Mouse (Mus musculus) intestine, embryonic 15.5 days (tissue): ENCODE results near the gene Eppin. TPM values are rescaled to one million over a fixed set of nuclear protein-coding genes. Genes with fewer than 3 reads are reported as not detected.
A peak's percentile ranks its signal among the peaks of the same experiment; 100 is the strongest.
"Not testable (repeated sequence)": the region's sequence is repeated elsewhere in the genome, so short reads cannot be mapped to it uniquely, and the experiment has no call there.

ENCODE experiments used
- ATAC-seq: fragments of 200-750 bp; cut with Nextera tagmentation; 2 replicates; pipeline ENCODE4 v1.8.0; 2017; ENCODE audit warnings: moderate TSS enrichment, moderate library complexity
- H3K27ac ChIP-seq: fragments of 300-500 bp; sonication (generic); 2 replicates; pipeline ENCODE4 v1.5.1; 2015; ENCODE audit warnings: mild to moderate bottlenecking, inconsistent platforms
- H3K27me3 ChIP-seq: fragments of 300-500 bp; sonication (generic); replicated peaks from 2 replicates; pipeline ENCODE4 v1.6.1; 2015; ENCODE audit warnings: inconsistent platforms
- H3K36me3 ChIP-seq: fragments of 300-500 bp; sonication (generic); 2 replicates; pipeline ENCODE4 v1.6.1; 2015; ENCODE audit warnings: inconsistent platforms
- H3K4me1 ChIP-seq: fragments of 300-500 bp; sonication (generic); replicated peaks from 2 replicates; pipeline ENCODE4 v1.6.1; 2015; ENCODE audit warnings: inconsistent platforms
- H3K4me2 ChIP-seq: fragments of 300-500 bp; sonication (generic); replicated peaks from 2 replicates; pipeline ENCODE4 v1.6.1; 2015; ENCODE audit warnings: mild to moderate bottlenecking, inconsistent platforms
- H3K4me3 ChIP-seq: fragments of 300-500 bp; sonication (generic); replicated peaks from 2 replicates; pipeline ENCODE4 v1.5.1; 2015; ENCODE audit warnings: inconsistent platforms
- H3K9ac ChIP-seq: fragments of 300-500 bp; sonication (generic); 2 replicates; pipeline ENCODE4 v1.6.1; 2015; ENCODE audit warnings: inconsistent platforms
- H3K9me3 ChIP-seq: fragments of 300-500 bp; sonication (generic); 2 replicates; pipeline ENCODE4 v1.6.1; 2016; ENCODE audit warnings: inconsistent platforms
- WGBS: fragments of 180-500 bp; shearing (Covaris S2); methylation state at CpG from one replicate; pipeline ENCODE4 v1.1.7; 2015; 5-methylcytosine and 5-hydroxymethylcytosine counted together
- polyA plus RNA-seq: library from polyadenylated mRNA; unstranded; fragments of >200 nt; fragmentation: Nextera tagmentation; extraction: Ambion mirVana; gene quantifications from 2 replicates; pipeline ENCODE4 v1.2.1, GENCODE M21; 2015

The Eppin gene
- polyA plus RNA-seq, 1 experiment from 2014 or later: not detected

- WGBS: 7% methylated on average over 4 of the region's 4 CpGs
- H3K4me3 ChIP-seq: no peak overlapping the region
- H3K4me1 ChIP-seq: no peaks in the 10 kb centered on the region
- H3K9me3 ChIP-seq: no peaks in the 10 kb centered on the region
- H3K36me3 ChIP-seq: no peaks in the 10 kb centered on the region
- ATAC-seq: 0 out of 2 replicates have a peak, but pooled peaks have one; percentile 45
- no peaks in the 10 kb centered on the region for H3K27me3 ChIP-seq
- H3K9ac ChIP-seq: no peak overlapping the region
- H3K27ac ChIP-seq: no peak overlapping the region
- no peak overlapping the region for H3K4me2 ChIP-seq
Observed at GRCm38 (mm10) chr2:164592014-164592413, 1.4 kb downstream of the Eppin start.

- 52% methylated on average over 13 of the region's 13 CpGs for WGBS
- peak within 1 kb of the TSS; percentile 32; the same call in 1 of the 2 replicates for H3K27ac ChIP-seq
Observed at GRCm38 (mm10) chr2:164585025-164585725, 8.2 kb downstream of the Eppin start, which contains the start of gene Wfdc6a. Wfdc6a (minus strand) TSS chr2:164585447.

GRCm38 (mm10) chr2:164573359-164573758 lies 20.0 kb downstream of the Eppin start, which contains the start of gene Spint3:
Spint3 (minus strand) TSS chr2:164573459.
- H3K9me3 ChIP-seq, H3K36me3 ChIP-seq, H3K27me3 ChIP-seq, H3K4me2 ChIP-seq, H3K4me3 ChIP-seq, H3K4me1 ChIP-seq, H3K9ac ChIP-seq, ATAC-seq, H3K27ac ChIP-seq: not testable (repeated sequence)
- WGBS: 83% methylated on average over 6 of the region's 6 CpGs

More at GRCm38 (mm10) chr2:164585025-164585725, 8.2 kb downstream of the Eppin start, which contains the start of gene Wfdc6a:
- not testable (repeated sequence) for H3K9me3 ChIP-seq, H3K4me3 ChIP-seq, H3K27me3 ChIP-seq, H3K4me2 ChIP-seq, ATAC-seq, H3K36me3 ChIP-seq, H3K4me1 ChIP-seq
- H3K9ac ChIP-seq: 0 out of 2 replicates have a peak within 1 kb of the TSS, but pooled peaks have one; percentile 0

GRCm38 (mm10) chr2:164567460-164567859 lies 25.9 kb downstream of the Eppin start:
- no peak overlapping the region for H3K4me3 ChIP-seq
- ATAC-seq: no peak
- no peak overlapping the region for H3K27ac ChIP-seq
- no peaks in the 10 kb centered on the region for H3K27me3 ChIP-seq
- no peaks in the 10 kb centered on the region for H3K36me3 ChIP-seq
- WGBS: 86% methylated on average over 5 of the region's 5 CpGs
- H3K9ac ChIP-seq: no peak overlapping the region
- 0 out of 2 replicates have a peak, but pooled peaks cover 9% of the 10 kb centered on the region for H3K4me1 ChIP-seq
- no peak overlapping the region for H3K4me2 ChIP-seq
- H3K9me3 ChIP-seq: no peaks in the 10 kb centered on the region

GRCm38 (mm10) chr2:164566997-164567396 lies 26.4 kb downstream of the Eppin start:
- no peaks in the 10 kb centered on the region for H3K9me3 ChIP-seq
- ATAC-seq: no peak

GRCm38 (mm10) chr2:164564346-164564745 lies 29.0 kb downstream of the Eppin start:
- Histone ChIP-seq H3K27me3 (no peaks in the 10 kb centered on the region), H3K4me2 (no peak overlapping the region), H3K9me3 (no peaks in the 10 kb centered on the region), H3K4me3 (no peak overlapping the region), H3K36me3 (no peaks in the 10 kb centered on the region), H3K27ac (no peak overlapping the region), H3K9ac (no peak overlapping the region), H3K4me1 (peaks cover 9% of the 10 kb centered on the region; the same call in 1 of the 2 replicates)
- WGBS: 70% methylated on average over 5 of the region's 5 CpGs
- ATAC-seq: no peak

More at GRCm38 (mm10) chr2:164566997-164567396, 26.4 kb downstream of the Eppin start:
- 83% methylated on average over 2 of the region's 2 CpGs for WGBS
- H3K4me3 ChIP-seq: no peak overlapping the region
- H3K4me1 ChIP-seq: 0 out of 2 replicates have a peak, but pooled peaks cover 9% of the 10 kb centered on the region
- H3K9ac ChIP-seq: no peak overlapping the region
- H3K36me3 ChIP-seq: no peaks in the 10 kb centered on the region
- no peak overlapping the region for H3K4me2 ChIP-seq
- H3K27me3 ChIP-seq: no peaks in the 10 kb centered on the region
- no peak overlapping the region for H3K27ac ChIP-seq

- H3K36me3 ChIP-seq: no peaks in the 10 kb centered on the region
- H3K27ac ChIP-seq: no peak overlapping the region
- H3K4me2 ChIP-seq: peak overlapping the region; percentile 96
- 1% methylated on average over 32 of the region's 32 CpGs for WGBS
- peak overlapping the region; percentile 66 for H3K9ac ChIP-seq
- H3K27me3 ChIP-seq: no peaks in the 10 kb centered on the region
- peak overlapping the region; percentile 45 for H3K4me3 ChIP-seq
- no peaks in the 10 kb centered on the region for H3K9me3 ChIP-seq
- peak; percentile 75 for ATAC-seq
- H3K4me1 ChIP-seq: peaks cover 14% of the 10 kb centered on the region; the same call in 1 of the 2 replicates
Observed at GRCm38 (mm10) chr2:164563339-164564038, 29.9 kb downstream of the Eppin start.

- Histone ChIP-seq H3K9ac (peak within 1 kb of the TSS; percentile 66), H3K4me1 (peaks cover 14% of the 10 kb centered on the region; the same call in 1 of the 2 replicates), H3K36me3 (no peaks in the 10 kb centered on the region), H3K4me3 (peak within 1 kb of the TSS; percentile 45), H3K27me3 (no peaks in the 10 kb centered on the region), H3K4me2 (peak within 1 kb of the TSS; percentile 96), H3K9me3 (no peaks in the 10 kb centered on the region), H3K27ac (no peak within 1 kb of the TSS)
- 10% methylated on average over 24 of the region's 24 CpGs for WGBS
- ATAC-seq: no peak
Observed at GRCm38 (mm10) chr2:164562391-164563188, 30.8 kb downstream of the Eppin start, which contains the start of gene Wfdc2. Wfdc2 (plus strand) TSS chr2:164562413.

- Histone ChIP-seq H3K4me1 (peaks cover 14% of the 10 kb centered on the region; the same call in 1 of the 2 replicates), H3K27me3 (no peaks in the 10 kb centered on the region), H3K4me2 (no peak overlapping the region), H3K9ac (no peak overlapping the region), H3K36me3 (no peaks in the 10 kb centered on the region), H3K27ac (no peak overlapping the region), H3K9me3 (no peaks in the 10 kb centered on the region), H3K4me3 (no peak overlapping the region)
- no peak for ATAC-seq
- 85% methylated on average over 8 of the region's 8 CpGs for WGBS
Observed at GRCm38 (mm10) chr2:164560106-164560505, 33.3 kb downstream of the Eppin start.

- ATAC-seq: peak; percentile 60
- WGBS: 27% methylated on average over 16 of the region's 16 CpGs
- Histone ChIP-seq H3K4me3 (no peak overlapping the region), H3K27ac (no peak overlapping the region), H3K9ac (no peak overlapping the region), H3K4me2 (peak overlapping the region; percentile 28; the same call in 1 of the 2 replicates), H3K9me3 (no peaks in the 10 kb centered on the region), H3K36me3 (no peaks in the 10 kb centered on the region), H3K27me3 (no peaks in the 10 kb centered on the region), H3K4me1 (peaks cover 14% of the 10 kb centered on the region; the same call in 1 of the 2 replicates)
Observed at GRCm38 (mm10) chr2:164558991-164559645, 34.3 kb downstream of the Eppin start.

GRCm38 (mm10) chr2:164558426-164558825 lies 35.0 kb downstream of the Eppin start:
- no peak overlapping the region for H3K4me2 ChIP-seq
- H3K27me3 ChIP-seq: no peaks in the 10 kb centered on the region
- no peaks in the 10 kb centered on the region for H3K36me3 ChIP-seq
- no peak for ATAC-seq
- peaks cover 14% of the 10 kb centered on the region; the same call in 1 of the 2 replicates for H3K4me1 ChIP-seq
- WGBS: 82% methylated on average over 8 of the region's 8 CpGs
- no peak overlapping the region for H3K9ac ChIP-seq
- no peaks in the 10 kb centered on the region for H3K9me3 ChIP-seq
- H3K4me3 ChIP-seq: no peak overlapping the region
- no peak overlapping the region for H3K27ac ChIP-seq
